Mouse (Mus musculus) testis, adult 2 months (tissue): Measurements from ENCODE around the gene Xiap. TPM values are rescaled to one million over a fixed set of nuclear protein-coding genes. Genes with fewer than 3 reads are reported as not detected.
A peak's percentile ranks its signal among the peaks of the same experiment; 100 is the strongest.

Experiments
- H3K27ac ChIP-seq: fragments of 200-500 bp; 2 replicates; pipeline ENCODE4 v1.5.1; 2012; ENCODE audit warnings: low read depth, low read length; ENCODE audit not compliant: control insufficient read depth, insufficient read depth
- H3K27me3 ChIP-seq: fragments of 200-500 bp; 2 replicates; pipeline ENCODE4 v1.6.1; 2012; ENCODE audit warnings: mild to moderate bottlenecking, low read length, moderate library complexity; ENCODE audit not compliant: control insufficient read depth, insufficient read depth
- H3K36me3 ChIP-seq: fragments of 200-500 bp; 2 replicates; pipeline ENCODE4 v1.6.1; 2012; ENCODE audit warnings: mild to moderate bottlenecking, low read length; ENCODE audit not compliant: control insufficient read depth, insufficient read depth
- H3K4me1 ChIP-seq: fragments of 200-500 bp; 2 replicates; pipeline ENCODE4 v1.6.1; 2012; ENCODE audit warnings: low read length; ENCODE audit not compliant: control insufficient read depth, insufficient read depth
- H3K4me3 ChIP-seq: fragments of 200-500 bp; 2 replicates; pipeline ENCODE4 v1.5.1; 2012; ENCODE audit warnings: low read depth, mild to moderate bottlenecking, low read length, moderate library complexity, mixed read lengths; ENCODE audit not compliant: control insufficient read depth
- CTCF ChIP-seq: fragments of 200-500 bp; IDR thresholded peaks from 2 replicates; pipeline ENCODE4 v1.5.1; 2012; ENCODE audit warnings: low read depth, mild to moderate bottlenecking, inconsistent platforms, low read length, moderate library complexity; ENCODE audit not compliant: control insufficient read depth, insufficient read depth, insufficient replicate concordance
- POLR2A ChIP-seq: fragments of 200-500 bp; IDR thresholded peaks from 2 replicates; pipeline ENCODE4 v1.6.1; 2012; ENCODE audit warnings: low read depth, mild to moderate bottlenecking, inconsistent platforms, low read length, moderate library complexity; ENCODE audit not compliant: control insufficient read depth
- polyA plus RNA-seq: library from polyadenylated mRNA; depleted of rRNA; stranded (reverse); fragments of >200 nt; gene quantifications from 2 replicates; pipeline ENCODE4 v1.2.3, GENCODE M21; 2012; rRNA removed

Xiap gene
- polyA plus RNA-seq, 1 experiment: 1.5 TPM

DNA sequence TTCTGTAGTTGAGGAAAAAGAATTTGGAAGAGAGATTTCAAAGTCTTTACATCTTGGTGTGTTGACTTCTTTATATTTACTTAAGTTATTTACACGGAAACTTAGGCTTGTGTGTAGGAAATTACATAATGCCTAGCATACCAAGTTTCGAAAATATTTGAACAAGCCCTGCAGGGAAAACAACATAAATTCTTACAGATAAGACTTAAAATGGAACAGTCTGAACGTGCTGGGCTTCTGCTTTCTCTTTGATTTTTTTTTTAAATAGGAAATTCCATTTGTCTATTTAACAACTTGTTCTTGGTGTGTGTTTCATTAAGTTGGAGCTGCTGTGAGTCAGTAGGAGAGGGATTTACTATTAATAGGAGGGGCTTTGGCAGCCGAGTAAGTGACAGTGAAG, 93.6 kb downstream of the Xiap start:
- Histone ChIP-seq H3K27ac (peak overlapping the region; percentile 36; the same call in 1 of the 2 replicates), H3K36me3 (no peaks in the 10 kb centered on the region), H3K4me3 (no peak overlapping the region), H3K4me1 (no peaks in the 10 kb centered on the region), H3K27me3 (no peaks in the 10 kb centered on the region)
- TF ChIP-seq POLR2A (no peak), CTCF (no peak)

Other genes with a start within 250 kb of the Xiap start
- 3.4 and 5.0 TPM in 2 replicates for gene Thoc2, start 139.0 kb upstream of the Xiap start, polyA plus RNA-seq
- gene Stag2, start 89.6 kb downstream of the Xiap start, polyA plus RNA-seq: 2.5 and 3.7 TPM in 2 replicates